Mouse (Mus musculus) E14TG2a.4 (cell line): ENCODE measurements at regions not wholly inside any gene's neighbourhood (a gene's known extent, or its start where the extent isn't known, plus 50 kb on each side); places are given as distances from the start of the nearest gene placed in this dataset.

ENCODE experiments used
- CTCF ChIP-seq: conservative IDR thresholded peaks from 2 replicates; pipeline ENCODE4 v1.5.1; 2014; ENCODE audit warnings: low read length
- NANOG ChIP-seq: IDR thresholded peaks from 2 replicates; pipeline ENCODE4 v1.6.1; 2014; ENCODE audit warnings: borderline replicate concordance, low read length, mixed read lengths
- POU5F1 ChIP-seq: IDR thresholded peaks from 2 replicates; pipeline ENCODE4 v1.6.1; 2014; ENCODE audit warnings: low read length, borderline replicate concordance

- TF ChIP-seq CTCF = no peak
- TF ChIP-seq POU5F1 = no peak
- TF ChIP-seq NANOG = no peak
Measured at GRCm38 (mm10) chr5:103336689-103337490, 88.1 kb upstream of the Ptpn13 start.
